Mouse (Mus musculus): Measurements from ENCODE around the gene Dhx33.

Gene Dhx33

DNA sequence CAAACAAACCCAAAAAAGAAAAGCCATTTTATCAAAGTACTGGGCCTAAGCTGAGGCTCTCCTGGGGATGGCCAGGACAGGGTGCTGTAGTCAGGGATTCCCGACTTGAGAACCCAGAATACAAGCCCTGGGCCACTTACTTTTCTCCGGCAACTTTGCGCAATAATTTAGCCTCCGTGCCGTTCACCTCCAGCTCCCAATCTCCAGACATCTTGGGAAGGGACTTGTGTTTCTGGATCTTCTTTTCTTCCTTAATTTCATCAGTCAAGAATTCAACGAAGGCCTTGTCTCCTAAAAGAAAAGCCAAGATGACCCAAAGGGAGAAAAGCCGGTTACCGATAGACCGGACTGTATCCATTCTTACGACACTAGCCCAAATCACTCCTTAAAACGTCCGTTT is 22.2 kb downstream of the Dhx33 start:
- no peak for DNase-seq (ENCODE audit: low read depth, low spot score)

DNA sequence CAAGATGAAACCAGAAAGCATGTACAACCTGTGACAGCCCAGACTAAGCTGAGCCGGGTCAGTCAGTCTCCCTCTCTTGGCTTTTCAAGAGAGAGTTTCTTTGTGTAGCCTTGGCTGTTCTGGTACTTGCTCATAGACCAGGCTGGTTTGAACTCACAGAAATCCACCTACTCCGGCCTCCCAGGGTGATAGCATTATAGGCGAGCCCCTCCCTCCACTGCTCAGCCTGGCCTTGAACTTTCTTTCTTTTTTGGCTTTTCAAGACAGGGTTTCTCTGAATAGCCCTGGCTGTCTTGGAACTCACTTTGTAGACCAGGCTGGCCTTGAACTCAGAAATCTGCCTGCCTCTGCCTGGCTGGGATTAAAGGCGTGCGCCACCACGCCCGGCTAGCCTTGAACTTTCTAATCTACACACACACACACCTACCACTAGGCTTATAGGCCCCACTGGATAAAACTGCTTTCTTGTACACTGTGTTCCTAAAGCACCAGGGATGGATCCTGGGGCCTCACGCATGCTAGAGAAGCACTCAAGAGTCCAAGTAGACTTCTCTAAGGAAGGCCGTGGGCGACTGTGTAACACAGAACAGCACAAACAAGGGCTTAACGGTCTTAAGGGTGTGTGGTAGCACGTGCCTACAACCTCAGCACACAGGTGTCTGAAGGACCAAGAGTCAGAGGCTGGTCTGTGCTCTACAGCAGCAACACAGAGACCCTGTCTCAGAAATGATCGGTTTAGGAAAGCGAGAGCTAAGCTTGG is 23.3 kb downstream of the Dhx33 start:
- DNase-seq (ENCODE audit: low read depth, low spot score) = no peak

DNA sequence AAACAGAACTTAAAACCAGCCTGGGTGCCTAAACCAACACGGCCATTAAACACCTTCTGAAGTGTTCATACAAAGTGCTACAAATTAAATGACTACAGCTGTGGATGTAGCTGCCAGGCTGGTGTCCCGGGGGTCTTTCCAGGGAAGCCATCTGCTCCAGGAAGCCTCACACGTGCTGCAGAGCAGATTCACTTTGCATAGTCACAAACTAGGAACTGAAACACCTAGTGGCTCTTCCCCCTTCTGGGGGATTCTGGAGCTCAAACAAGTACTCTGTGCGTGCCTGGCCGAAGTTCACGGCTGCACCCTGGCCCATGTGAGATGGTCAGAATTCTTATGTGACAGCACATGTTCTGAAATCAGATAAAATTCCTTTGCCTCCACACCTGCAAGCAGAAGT is 24.0 kb downstream of the Dhx33 start:
- DNase-seq (ENCODE audit: low read depth, low spot score) = no peak

DNA sequence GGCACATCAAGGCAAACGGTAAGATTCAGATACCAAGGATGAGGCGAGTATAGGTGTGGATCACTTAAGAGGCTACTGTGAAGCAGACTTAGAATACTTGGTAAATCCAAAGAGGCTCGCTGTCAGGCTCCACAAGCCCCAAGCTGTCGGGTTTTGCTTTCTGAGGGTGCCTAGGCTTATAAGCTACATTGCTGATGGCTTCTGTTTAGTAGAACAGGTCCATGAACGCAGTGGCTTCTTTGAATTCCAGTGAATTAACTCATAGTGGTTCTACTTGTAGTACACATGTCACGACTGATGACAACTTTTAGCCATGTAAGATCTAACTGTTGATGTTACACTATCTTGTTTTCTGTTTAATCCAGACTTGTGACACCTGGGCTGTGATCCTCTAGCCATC is 26.9 kb downstream of the Dhx33 start:
- DNase-seq (ENCODE audit: low read depth, low spot score) = no peak

DNA sequence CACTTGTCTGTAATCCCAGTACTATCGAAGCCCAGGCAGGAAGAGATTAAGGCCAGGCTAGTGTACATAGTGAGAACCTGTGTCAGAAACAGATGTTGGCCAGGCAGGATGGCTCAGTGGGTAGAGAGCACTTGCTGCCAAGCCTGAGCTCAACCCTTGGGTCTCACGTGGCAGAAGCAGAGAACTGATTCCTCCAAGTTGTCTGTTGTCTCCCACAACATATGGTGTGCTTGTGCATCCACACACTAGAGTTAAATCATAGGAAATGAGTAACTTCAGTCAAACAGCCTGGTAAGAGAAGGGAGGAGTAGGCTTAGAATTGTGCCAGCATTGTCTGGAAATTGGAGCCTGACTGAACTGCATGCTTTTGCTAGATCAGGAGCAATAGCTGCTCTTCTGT is 29.0 kb downstream of the Dhx33 start:
- DNase-seq (ENCODE audit: low read depth, low spot score) = no peak

DNA sequence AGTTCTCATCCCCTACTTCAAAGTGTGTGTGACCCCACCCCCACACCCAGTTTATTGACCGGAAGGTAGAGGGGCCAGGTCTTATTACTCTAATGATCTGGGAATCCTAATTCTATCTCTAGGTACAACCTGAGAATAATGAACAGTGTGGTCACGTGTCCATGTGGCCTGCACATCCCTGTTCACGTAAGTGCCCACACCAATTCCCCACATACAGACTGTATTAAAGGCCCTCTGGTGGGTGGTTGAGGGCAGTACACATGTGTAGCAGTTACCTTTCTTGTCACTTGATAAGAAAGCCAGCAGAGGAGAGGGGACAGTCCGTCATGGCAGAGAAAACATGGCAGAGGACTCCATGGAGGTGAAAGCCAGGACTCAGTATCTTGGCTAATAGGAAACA is 30.3 kb downstream of the Dhx33 start:
- no peak for DNase-seq (ENCODE audit: low read depth, low spot score)

DNA sequence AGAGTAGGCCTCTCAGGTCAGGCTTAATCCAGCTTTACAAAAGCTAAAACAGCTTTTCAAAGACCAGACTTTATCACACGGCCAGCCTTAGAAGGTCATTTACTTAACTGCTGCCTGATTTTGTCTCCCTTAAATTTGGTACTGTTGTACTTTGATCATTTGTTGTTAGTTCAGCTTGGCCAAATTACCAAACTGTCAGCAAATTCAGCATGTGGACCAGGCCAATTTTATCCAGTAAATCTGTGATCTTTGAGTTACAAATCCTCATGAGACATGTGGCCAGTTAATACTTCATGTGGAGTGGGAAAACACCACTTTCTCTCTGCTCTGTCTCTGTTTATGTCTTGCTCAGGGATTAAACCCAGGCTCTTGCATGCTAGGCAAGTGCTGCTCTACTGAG is 31.7 kb downstream of the Dhx33 start:
- no peak for DNase-seq (ENCODE audit: low read depth, low spot score)

DNA sequence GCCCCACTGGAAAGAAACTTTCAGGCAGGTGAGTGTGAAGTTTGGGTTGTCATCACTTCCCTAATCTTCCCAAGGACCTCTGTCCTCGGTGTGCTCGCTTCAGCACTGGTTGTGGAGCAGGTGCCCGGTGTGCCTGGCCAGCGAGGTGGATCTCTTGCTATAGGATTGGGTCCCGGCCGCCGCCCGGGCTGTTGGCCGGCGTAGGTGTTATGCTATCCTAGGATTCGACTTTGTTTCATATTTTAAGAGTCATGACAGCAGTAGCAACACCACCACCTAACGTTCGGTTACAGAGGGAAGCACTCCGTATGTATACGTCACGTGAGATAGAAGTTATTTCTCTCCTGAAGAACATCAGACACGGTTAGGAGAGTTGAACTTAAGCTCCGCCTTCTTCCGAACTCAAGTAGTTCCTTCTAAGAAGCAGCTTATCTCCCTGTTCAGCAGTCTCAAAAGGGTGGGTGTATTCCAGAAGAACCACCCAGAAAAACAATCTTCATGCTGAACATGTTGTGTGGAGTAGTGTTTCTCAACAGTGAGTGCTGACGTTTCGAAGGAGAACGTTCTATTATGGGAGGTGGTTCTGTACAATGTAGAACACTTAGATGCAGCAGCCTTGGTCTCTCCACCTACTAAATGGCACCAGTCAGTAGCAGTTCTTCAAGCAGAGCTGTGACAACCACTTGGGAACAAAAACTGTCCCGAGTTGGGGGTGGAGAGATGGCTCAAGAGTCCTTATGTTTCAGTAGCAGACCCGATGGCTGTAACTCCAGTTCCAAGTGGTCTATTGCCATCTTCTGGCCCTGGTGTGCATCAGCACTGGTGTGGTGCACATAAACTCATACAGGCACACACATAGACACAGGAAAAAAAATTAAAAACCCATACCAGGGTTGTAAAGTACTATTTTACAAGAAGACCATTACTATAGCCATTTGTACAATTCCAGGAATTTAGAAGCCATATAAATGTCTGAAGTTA is 33.4 kb downstream of the Dhx33 start:
- no peak for DNase-seq (ENCODE audit: low read depth, low spot score)

DNA sequence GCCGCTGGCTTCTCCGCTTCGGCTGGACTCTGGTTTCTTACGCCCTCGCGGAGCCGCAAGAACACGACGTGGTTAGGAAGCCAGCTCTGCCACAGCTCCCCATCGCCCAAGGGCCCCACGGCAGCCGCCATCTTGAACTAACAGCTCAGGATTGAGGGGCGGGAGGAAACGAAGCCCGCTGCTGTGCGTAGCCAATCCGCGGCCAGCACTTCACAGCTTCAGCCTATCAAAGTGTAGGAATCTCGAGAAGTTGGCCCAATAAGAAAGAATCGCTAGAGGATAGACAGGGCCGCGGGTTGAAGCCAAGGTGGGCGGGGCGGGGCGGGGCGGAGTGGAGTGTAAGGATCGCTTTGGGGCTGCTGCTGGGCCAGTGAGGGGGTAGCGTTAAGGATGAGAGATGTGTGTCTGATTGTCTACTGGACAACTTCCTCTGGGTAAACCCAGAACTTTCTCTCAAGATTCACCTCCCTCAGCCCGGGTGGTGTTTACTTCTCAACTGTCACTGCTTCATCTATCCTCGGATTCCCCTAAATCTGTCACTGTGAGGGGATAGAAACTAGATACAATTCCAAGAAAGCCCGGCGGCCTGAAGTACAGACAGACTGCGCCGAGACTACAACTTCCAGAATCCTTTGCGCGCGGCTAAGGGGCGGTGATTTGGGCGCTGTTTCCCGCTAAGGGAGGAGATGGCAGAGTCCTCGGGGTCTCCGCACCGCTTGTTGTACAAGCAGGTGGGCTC is 34.2 kb downstream of the Dhx33 start, which contains the start of the genes Nup88 and Rpain:
Gene Nup88 (minus strand): TSS at position 153 of the 739 bp plus-strand sequence.
Gene Rpain (plus strand): TSS at position 393 of the 739 bp plus-strand sequence.
- DNase-seq (ENCODE audit: low read depth, low spot score) = peak; percentile 96

DNA sequence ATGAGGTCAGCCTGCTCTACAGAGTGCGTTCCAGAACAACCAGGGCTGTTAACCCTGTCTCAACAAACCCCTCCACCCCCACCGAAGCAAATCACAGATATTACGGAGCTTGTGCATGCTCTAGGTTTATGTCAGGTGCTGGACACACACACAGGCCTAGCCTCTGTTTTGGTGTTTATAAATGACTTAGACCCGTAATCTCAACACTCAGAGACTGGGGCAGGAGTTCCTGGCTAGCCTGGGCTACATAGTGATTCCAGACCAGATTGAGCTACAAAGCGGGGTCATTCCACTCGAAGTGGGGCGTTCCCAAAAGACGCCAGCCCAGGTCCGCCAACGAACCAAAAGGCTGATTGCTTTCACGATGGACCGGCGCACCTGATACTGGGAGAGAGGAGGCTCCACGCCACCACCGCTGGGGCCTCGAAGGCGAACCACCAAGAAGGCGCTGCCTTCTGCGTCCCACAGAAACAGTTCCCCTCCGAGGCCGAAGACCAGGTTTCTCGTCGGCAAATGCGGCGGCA is 34.9 kb downstream of the Dhx33 start:
- peak; percentile 19 for DNase-seq (ENCODE audit: low read depth, low spot score)

DNA sequence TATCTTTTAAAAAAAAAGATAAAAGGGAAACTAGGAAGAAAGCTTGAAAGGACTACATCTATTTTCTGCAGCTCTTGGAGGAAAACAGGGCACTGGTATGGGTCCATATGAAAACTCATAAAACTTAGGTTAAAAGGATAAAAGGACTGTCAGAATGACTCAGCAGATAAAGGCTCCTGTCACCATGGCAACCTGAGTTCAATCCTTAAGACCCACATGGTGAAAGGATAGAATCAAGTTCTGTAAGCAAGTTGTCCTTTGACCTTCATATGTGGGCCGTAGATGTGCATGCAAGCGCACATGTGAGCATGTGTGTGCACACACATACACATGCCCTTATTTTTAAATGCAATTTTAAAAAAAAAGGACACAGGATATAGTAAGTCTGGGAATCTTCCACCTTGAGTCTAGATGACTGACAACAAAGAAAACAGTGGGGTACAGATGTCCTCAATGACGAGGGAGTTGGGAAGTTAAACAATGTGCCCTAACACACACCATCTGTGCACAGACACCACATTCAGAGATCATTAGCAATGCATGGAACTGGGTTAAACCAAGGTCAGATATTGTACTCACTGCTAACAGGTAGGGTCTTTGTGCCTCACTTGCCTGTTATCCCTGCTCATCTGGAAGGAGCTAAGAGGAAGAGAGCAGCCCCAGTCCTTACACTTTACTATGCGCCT is 39.9 kb downstream of the Dhx33 start:
- no peak for DNase-seq (ENCODE audit: low read depth, low spot score)

DNA sequence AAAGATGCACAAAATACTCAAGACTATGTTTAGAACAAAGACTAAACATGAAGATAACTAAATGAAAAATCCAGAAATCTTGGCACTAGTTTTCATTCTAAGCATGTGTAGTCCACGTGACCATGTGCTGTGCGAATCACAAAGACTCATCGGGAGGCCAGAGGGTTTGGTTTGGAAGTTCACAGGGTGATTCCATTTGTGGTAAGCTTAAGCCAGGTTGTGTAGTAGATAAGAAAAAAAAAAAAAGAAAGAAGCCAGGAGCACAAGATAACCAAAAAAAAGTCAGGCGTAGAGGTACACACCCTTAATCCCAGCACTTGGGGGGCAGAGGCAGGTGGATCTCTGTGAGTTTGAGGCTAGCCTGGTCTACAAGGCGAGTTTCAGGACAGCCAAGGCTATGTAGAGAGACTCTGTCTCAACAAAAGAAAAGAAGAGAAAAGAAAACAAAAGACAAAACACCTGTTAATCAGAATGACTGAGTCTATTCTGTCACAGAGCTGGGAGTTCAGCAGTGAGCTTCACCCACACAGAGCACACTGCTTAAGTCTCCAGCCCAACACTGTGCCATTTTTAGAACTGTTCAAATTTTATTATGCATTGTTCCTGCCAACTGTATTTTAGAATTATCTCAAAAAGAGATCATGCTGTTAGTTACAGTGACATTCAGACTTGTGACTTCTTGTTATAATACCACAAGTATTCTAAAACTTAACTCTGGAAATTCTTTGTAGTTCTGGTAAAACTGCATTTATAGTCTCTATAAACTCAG is 43.3 kb downstream of the Dhx33 start:
- DNase-seq (ENCODE audit: low read depth, low spot score) = no peak

DNA sequence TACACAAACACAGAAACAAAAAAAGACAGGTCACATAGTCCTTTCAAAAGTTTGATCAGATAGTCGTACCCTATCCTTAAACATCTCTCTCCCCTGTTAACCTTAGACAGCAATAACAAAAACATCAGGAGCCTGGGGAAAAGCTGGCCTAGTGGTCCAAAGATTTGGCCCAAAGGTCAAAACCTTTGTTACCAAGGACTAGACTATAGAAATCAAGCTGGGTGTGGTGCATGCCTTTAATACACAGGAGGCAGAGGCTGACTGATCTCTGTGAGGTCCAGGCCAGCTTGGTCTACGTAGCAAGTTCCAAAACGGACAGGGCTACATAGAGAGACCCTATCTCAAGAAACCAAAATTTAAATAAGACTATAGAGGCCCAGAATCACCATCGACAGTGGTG is 49.5 kb downstream of the Dhx33 start:
- DNase-seq (ENCODE audit: low read depth, low spot score) = no peak

DNA sequence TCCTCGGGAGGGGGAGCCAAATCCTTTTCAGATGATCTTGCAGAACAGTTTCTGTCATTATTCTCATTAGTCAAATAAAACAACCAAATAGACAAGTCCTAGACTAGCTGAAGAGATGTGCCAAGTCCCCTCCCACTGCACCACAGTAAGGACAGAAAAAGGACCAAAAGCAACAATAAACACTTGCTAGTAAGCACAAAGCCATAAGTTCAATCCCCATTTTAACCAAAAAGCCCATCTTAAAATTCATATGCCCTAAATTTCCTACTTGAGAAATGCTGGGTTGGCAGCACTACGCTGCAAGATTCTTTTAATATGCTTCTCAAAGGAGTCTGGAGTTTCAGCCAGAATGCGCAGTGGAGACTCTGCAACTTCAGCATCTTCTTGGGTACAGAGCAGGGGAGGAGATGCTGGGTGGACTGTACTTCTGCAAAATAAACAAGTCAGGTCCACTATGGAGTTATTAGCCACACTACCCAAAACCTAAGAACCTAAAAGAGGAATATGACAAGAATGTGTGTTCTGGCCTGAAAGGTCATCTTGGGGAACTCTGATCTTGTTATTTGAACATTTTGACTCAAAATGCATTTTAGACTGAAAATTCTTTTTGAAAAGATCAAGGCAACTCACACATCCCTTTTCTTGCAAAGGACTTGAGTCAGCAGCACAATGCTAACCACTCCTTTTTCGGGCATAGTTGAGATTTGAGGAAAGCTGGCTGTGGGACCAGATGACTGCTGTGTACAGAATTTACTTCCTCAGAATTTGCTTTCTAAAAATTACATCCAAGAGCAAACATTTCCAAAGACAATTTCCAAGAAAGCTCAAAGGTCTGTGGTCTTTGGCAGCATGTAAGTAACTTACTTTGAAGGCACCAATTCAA is 59.1 kb downstream of the Dhx33 start:
- DNase-seq (ENCODE audit: low read depth, low spot score) = no peak

DNA sequence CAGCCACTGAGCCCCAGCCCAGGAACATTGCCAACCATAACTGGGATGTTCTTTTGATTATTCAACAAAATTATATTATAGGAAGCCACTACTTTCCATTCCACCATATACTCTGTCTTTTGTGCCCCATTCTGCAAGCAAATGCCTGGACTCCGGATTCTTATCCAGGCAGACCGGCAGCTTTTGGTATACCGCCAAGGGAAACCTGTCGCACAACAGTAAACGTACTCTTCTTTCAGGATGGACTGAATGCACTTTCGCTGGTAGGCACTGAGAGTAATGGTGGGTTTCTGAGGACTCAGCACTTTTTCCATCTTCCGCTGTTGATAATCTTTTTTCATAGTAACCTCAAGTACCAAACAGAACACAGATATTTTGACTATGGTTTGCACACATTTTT is 60.6 kb downstream of the Dhx33 start:
- no peak for DNase-seq (ENCODE audit: low read depth, low spot score)

DNA sequence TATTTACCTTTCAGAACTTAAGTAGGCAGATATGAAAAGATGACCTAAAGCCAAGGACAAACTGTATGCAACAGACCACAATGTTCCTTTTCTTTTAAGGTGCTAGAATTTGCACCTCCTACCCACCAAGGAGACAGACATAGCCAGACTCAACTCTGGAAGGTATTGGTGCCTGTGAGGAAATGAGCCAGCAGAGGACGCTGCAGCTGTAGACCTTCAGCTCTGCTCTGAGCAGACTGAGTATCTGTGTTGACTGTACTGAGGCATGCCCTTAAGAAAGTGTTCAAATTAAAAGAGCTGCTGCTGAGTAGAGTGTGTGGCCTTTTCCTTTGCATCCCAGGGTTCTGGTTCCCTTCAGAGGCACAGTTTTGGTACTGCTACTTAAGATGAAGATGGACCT is 61.6 kb downstream of the Dhx33 start:
- DNase-seq (ENCODE audit: low read depth, low spot score) = no peak

DNA sequence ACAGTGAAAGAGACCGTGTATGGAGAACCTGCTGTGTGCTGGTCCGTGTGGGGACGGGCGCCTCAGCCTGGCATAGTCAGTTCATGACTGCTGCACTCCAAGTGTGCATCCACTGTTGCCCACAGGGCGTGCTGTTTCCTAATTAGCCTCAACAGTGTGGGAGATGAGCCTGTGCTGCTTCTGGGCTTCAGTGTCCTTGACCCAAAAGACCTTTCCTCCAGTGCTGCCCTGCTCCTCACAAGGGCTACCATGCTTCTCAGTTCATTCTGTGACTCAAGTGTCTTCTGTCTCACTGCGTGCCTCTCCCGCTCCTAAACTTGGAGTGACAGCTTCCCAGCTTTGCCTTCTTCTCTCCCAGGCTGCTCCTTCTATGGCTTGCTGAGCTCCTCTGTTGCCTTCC is 68.9 kb downstream of the Dhx33 start:
- DNase-seq (ENCODE audit: low read depth, low spot score) = no peak
